Mouse (Mus musculus) C2C12 (cell line): ENCODE data around the gene Hoga1.

ENCODE experiments used
- CTCF ChIP-seq: IDR thresholded peaks from one replicate; pipeline ENCODE4 v1.5.1; 2011; ENCODE audit not compliant: control insufficient read depth, insufficient read depth, insufficient read length
- MAX ChIP-seq: IDR thresholded peaks from one replicate; pipeline ENCODE4 v1.6.1; 2011; ENCODE audit warnings: mild to moderate bottlenecking, control low read depth

- TF ChIP-seq CTCF = peak; percentile 90
- no peak for TF ChIP-seq MAX
These were observed 19.3 kb upstream of the Hoga1 start for GRCm38 (mm10) chr19:42026158-42026557.
